Mouse (Mus musculus) liver (tissue): Measurements from ENCODE around the gene Ifna5.

Experiments
- DNase-seq: peaks from one replicate; pipeline ENCODE4 v3.0.0-alpha.2; 2020; ENCODE audit warnings: mixed read lengths

Gene Ifna5

DNA sequence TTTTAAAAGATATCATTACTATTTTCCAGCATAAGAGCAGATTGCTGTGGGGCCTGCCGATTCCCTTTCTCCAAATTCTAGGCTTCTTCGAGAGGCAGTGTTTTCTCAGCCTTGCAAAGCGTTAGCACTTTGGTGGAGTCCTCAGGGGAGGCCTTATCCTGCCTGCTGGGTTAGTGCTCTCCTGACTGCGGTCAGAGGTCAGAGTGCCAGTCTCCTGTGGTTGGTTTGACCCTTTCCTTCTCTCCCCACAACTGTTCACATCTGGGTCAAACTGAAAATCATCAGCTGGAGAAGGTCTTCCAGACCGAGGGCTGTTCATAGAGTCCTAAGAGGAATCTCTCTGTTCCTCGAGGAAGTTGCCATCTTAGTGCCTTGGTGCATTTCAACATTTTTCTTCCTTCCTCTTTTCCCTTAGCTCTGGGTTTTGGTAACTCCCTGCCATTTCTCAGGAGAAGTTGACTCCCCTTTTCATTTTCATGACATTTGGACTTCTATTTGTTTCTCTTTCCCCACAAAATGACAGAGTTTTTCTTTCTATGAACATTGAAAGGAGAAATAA, 29.8 kb downstream of the Ifna5 start:
- no peak for DNase-seq

DNA sequence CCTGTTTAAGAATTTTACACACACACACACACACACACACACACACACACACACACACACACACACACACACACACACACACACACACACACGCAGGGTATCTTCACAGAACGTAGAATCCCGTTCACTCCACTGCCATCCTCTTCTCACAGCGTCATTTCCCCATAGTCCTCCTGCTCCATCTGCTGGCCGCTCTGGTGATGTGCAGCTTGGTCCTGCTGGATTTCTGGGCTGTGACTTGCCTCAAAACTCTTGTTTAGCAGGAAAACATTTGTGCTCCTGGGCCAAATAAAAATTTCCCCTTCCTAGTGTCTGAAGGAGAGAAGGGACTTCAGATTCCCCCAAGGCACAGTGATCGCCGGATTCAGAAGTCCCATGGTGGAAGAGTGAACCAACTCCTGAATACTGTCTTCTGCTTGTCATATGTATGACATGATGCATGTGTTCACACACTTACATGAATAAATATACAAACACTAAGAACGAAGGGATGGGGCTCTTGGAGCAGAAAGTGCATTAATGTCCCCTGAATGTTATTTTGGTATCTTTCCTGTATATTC, 32.1 kb downstream of the Ifna5 start:
- DNase-seq: peak; percentile 81

DNA sequence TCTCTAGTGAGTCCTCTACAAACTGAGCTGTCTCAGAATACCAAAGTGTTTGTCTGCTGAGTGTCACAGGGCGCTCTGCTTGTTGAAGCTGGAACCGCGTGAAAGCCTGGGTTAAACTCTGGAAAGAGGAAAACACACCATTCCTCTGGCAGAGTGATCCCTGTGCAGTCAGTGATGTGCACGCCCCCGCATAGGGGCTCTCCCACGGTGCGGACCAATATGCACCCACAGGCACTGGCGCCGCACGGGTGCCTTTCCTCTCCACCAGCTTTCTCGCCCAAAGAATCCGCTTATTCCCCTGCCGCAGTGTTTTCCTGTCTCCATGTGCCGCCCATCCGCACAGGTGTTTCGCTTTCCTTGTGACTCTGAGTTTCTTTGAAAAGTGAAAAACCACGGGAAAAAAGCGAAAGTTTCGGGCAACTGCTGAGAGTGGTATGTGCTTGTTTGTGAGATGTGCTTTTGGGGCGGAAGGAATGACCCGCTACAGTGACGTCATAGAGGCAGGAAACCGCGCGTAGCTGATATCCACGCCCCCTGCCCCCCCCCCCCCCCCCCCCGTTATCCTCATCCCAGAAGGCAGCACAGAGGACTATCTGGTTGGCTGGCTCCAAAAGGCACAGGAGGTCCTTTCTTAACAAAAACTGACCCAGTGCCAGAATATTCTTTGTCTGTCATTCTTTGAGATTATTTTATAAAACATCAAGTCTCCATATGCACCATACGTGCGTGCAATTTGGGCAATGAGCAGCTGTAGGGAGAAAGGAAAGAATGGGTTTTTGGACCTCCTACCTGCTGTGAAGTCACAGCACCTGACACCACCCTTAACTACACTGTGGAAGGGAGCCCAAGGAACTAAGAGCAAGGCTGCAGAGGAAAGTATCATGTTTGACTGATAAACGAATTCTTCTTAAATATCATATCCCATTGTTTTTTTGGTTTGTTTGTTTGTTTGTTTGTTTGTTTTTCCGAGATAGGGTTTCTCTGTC, 32.9 kb downstream of the Ifna5 start:
- DNase-seq: peak; percentile 67

DNA sequence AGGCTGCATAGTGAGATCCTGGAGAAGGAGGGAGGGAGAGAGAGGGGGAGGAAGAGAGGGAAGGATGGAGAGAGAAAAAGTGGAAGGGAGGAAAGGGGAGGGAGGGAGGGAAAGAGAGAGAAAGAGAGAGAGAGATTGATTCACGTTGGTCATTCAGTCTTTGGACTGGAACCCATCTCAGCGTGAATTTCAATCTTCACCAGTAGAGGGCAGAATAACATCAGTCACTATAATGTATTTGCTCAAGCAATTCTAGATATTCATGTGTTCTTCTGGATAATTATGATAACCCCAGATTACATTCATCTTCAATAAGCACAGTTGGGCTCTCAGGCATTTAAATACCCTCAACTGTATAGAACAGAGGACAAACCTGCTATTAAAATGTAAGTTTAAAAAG, 37.4 kb downstream of the Ifna5 start:
- DNase-seq: no peak

DNA sequence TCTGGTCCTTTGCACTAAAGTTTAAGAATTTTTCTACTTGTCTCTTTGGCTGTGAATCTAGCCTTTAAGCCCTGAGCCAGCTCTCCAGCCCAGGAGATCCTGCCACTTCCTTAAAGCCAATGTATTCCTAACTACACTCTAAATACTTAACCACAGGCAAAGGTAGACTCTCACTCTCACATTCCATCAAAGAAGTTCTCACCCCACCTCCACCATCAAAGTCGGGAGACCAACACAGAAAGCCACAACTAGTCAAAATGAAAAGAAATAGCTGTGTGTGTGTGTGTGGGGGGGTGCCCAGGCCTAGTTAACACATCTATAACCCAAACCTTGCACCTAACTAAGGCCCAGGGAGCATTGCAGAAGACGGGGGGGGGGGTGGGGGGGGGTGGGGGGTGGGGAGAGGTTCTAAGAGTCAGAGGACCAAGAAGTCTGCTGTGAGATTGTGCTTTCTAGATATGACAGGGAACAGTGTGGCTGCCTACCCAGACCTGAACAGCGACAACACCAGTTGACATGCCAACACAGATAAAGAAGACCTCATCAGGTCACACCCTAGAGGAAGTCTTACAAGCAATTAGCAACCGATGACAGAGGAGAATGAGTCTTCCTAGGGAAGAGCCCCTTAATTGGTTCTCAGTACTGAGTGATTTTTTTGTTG, 40.2 kb downstream of the Ifna5 start:
- DNase-seq: peak; percentile 56

DNA sequence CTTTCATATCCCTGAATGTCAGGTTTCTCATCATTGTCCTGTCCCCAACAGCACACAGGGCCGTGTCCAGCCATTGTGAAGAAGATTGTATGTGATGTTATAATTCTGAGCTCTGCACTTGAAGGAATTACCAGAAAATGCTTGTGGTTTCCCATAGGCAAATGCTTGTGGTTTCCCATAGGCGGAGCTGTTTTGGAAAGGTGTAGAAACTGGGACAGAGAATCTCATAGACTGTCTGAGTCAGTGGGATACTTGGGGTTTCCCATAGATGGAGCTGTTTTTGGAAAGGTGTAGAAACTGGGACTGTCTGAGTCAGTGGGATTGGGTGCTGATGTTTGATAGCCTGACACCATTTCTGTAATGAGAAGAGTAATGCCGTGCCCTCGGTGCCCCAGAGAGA, 41.2 kb downstream of the Ifna5 start:
- no peak for DNase-seq

DNA sequence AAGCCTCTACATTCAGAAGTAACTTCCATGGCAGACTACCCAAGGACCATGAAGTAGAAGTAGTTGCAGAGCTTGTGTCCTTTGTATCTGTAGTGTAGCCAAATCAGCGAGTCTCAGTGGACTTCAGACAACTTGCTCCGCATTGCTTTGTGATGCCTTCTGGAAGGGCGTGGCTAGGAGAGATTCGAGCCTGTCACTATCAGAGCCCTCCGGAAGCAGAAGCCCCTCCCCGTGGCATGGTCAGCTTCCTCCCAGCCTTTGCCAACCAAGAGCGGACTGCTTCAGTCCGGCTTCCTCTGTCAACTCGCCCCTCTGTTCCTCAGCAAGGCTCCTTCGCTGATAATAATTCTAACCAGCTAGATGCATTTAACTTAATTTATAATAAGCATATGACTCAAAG, 42.9 kb downstream of the Ifna5 start:
- peak; percentile 73 for DNase-seq

DNA sequence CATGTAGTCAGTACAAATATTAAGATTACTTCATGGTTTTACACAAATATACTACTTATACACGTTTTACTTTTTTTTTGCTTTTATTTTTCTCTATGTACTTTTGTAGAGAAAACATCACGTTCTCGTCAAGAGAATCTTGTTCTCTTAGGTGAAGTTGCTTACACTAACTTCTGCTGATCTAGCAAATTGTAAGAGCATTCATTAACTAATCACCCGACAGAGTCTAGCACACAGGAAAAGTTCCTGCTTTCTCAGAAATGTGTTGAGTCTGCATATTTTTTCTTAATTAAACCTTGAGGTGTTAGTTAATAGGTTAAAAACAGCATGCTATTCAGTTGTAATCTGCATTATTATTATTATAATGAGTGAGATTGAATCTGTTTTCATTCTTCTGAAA, 43.4 kb downstream of the Ifna5 start:
- DNase-seq: no peak

DNA sequence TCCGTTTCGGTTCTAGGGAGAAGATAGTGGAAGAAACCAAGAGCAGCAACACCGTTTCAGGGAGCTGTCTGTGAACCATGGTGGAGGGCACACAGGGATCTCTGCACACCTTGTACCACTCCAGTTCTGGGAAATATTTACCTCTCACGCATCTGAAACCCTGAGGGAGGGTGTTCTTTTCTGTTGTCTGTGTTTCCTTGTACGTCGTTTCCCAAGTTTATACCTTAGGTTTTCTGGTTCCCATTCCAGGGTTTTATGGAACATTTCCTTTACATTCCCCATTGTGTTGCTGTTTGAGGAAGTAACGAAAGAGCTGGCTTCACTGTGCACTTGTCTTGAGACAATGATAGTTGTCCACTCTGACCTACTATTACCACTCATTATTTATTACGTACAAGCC, 44.8 kb downstream of the Ifna5 start, which contains the start of gene Ifne:
Ifne (minus strand) TSS at position 101 of the 400 bp plus-strand sequence.
- DNase-seq: no peak
